ENCODE assay signal across 11 mouse cellular contexts in the genomic region with DNA sequence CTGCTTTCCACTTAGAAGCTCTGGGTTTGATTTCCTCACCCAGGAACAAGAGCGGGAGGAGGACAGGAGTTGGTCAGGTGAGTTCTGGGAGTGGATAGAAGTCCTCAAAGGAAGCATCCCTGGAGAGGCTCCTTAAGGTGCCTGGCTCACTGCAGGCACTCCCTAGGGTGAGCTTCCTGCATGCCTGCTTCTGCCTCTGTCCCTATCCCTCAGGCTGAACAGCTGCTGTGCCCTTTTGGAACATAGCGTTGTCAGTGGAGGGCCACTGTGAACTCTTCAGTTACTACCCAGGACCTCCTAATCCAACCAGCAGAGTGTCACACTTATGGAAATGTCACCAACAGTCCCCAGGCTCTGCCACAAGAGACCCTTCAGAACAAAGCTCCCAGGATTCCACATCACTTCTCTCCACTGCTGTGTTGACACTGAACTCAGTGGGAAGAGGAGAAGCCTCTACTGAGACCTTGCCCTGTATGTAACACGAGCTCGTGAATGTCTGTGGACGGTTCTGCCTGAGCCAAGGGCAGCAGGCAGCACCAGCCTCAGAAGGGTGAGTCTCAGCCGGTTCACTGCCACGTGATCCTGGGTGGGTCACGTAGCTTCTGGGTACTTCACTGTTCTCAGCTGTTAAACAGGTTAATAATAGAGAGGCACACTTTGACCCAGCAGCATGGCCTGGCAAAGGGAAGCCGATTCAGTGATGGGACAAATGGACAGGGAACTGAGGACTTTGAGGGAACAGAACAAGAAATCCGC.
A peak's percentile ranks its signal among the peaks of the same experiment; 100 is the strongest.
DNase-seq lines count a peak whose midpoint lies in the region; ATAC-seq and TF ChIP-seq lines count a peak whose summit lies in the region.
"Had no signal": no experiment of that assay in that cellular context is flagged by ENCODE, and none has a peak within 500 bp of the region (broad histone marks: within the 10 kb centered on the region; RNA-seq: fewer than 3 reads in every experiment).

No protein-coding gene starts in this region.

- no peaks in the 10 kb centered on the region for H3K4me1 ChIP-seq in heart, postnatal 0 days (ENCODE audit: control insufficient read depth, insufficient read depth)
- H3K4me1 ChIP-seq in kidney, embryonic 14.5 days (ENCODE audit: control insufficient read depth, insufficient read depth, low read length): peaks cover 28% of the 10 kb centered on the region; the same call in 1 of the 2 replicates
- H3K4me1 ChIP-seq in liver, embryonic 12.5 days: no peaks in the 10 kb centered on the region

- no peak overlapping the region for H3K4me2 ChIP-seq in heart, postnatal 0 days (ENCODE audit: low read depth, low read length)
- no peak overlapping the region for H3K4me2 ChIP-seq in kidney, embryonic 14.5 days (replicated peaks; ENCODE audit: low read depth, low read length)
- H3K4me2 ChIP-seq in liver, embryonic 12.5 days: no peak overlapping the region
- H3K4me2 ChIP-seq: limb, embryonic 12.5 days had no signal

- DNase-seq in heart, postnatal 0 days (ENCODE audit: low spot score): no peak
- DNase-seq in heart, postnatal 14 days: no peak
- DNase-seq in gastrocnemius, postnatal 14 days: peak; percentile 51
- DNase-seq in layer of hippocampus, postnatal 14 days (ENCODE audit: low spot score in 2 of 2): no peak
- DNase-seq: adrenal gland, adult 2 months; thymus, adult 18-20 months had no signal

- no peak for TF ChIP-seq EP300 in heart, postnatal 0 days (IDR thresholded peaks at IDR 0.05; ENCODE audit: low read depth)

- intact Hi-C loops in heart, postnatal 14 days (cut with DNase I): no loop called here
- intact Hi-C loops in gastrocnemius, postnatal 14 days (cut with DNase I; ENCODE audit: low total_unique reads): no loop called here

- no peak overlapping the region for H3K27ac ChIP-seq in heart, postnatal 0 days (ENCODE audit: low read depth)
- H3K27ac ChIP-seq in kidney, embryonic 14.5 days (ENCODE audit: low read depth, low read length): no peak overlapping the region
- H3K27ac ChIP-seq in liver, embryonic 12.5 days: no peak overlapping the region
- H3K27ac ChIP-seq: limb, embryonic 12.5 days had no signal

- H3K27me3 ChIP-seq in heart, postnatal 0 days (ENCODE audit: control insufficient read depth, insufficient read depth, low read length): no peaks in the 10 kb centered on the region
- H3K27me3 ChIP-seq in kidney, embryonic 14.5 days (ENCODE audit: control insufficient read depth, insufficient read depth, low read length): no peaks in the 10 kb centered on the region
- H3K27me3 ChIP-seq in liver, embryonic 12.5 days (replicated peaks): no peaks in the 10 kb centered on the region
- H3K27me3 ChIP-seq: limb, embryonic 12.5 days had no signal

- no peak overlapping the region for H3K4me3 ChIP-seq in heart, postnatal 0 days (ENCODE audit: low read depth, low read length)
- no peak overlapping the region for H3K4me3 ChIP-seq in kidney, embryonic 14.5 days (ENCODE audit: low read length)
- no peak overlapping the region for H3K4me3 ChIP-seq in liver, embryonic 12.5 days
- H3K4me3 ChIP-seq: limb, embryonic 12.5 days had no signal

- ATAC-seq in heart, postnatal 0 days (ENCODE audit: insufficient read depth, low read depth): peak; percentile 57; the same call in 1 of the 2 replicates
- ATAC-seq in kidney, embryonic 14.5 days (ENCODE audit: low FRiP score, low TSS enrichment): peak; percentile 66; the same call in 1 of the 2 replicates
- ATAC-seq in megakaryocyte-erythroid progenitor cell, adult 5-6 weeks (replicated peaks; ENCODE audit: low FRiP score, low TSS enrichment, poor library complexity, severe bottlenecking): 0 out of 2 replicates have a peak, but pooled peaks have one; percentile 12
- ATAC-seq in liver, embryonic 12.5 days: no peak
- ATAC-seq: inflammation-experienced regulatory T-cells, adult 6 months had no signal

- H3K36me3 ChIP-seq in heart, postnatal 0 days (replicated peaks; ENCODE audit: control insufficient read depth, insufficient read depth, low read length): no peaks in the 10 kb centered on the region
- H3K36me3 ChIP-seq in kidney, embryonic 14.5 days (ENCODE audit: control insufficient read depth, insufficient read depth, low read length): no peaks in the 10 kb centered on the region
- H3K36me3 ChIP-seq in liver, embryonic 12.5 days: no peaks in the 10 kb centered on the region
- H3K36me3 ChIP-seq: limb, embryonic 12.5 days had no signal

- H3K9ac ChIP-seq in heart, postnatal 0 days (replicated peaks; ENCODE audit: low read depth, low read length): no peak overlapping the region
- no peak overlapping the region for H3K9ac ChIP-seq in kidney, embryonic 14.5 days (ENCODE audit: low read depth, low read length)
- no peak overlapping the region for H3K9ac ChIP-seq in liver, embryonic 12.5 days
- H3K9ac ChIP-seq: limb, embryonic 12.5 days had no signal

- H3K9me3 ChIP-seq in heart, postnatal 0 days (replicated peaks; ENCODE audit: control insufficient read depth, low read length): no peaks in the 10 kb centered on the region
- H3K9me3 ChIP-seq in kidney, embryonic 14.5 days (ENCODE audit: control insufficient read depth, low read length): no peaks in the 10 kb centered on the region
- H3K9me3 ChIP-seq in liver, embryonic 12.5 days (replicated peaks): no peaks in the 10 kb centered on the region
- H3K9me3 ChIP-seq: limb, embryonic 12.5 days had no signal

- TF ChIP-seq CTCF in heart, postnatal 0 days (IDR thresholded peaks at IDR 0.05; ENCODE audit: low read depth): no peak

- 53% methylated on average over 10 of the region's 10 CpGs for WGBS in heart, postnatal 0 days
- WGBS in kidney, embryonic 14.5 days: 49% methylated on average over 10 of the region's 10 CpGs
- 71% methylated on average over 10 of the region's 10 CpGs for WGBS in liver, embryonic 12.5 days (ENCODE audit: insufficient replicate concordance)
